Mouse (Mus musculus): ENCODE data around the gene Gsc2.
"Not testable (repeated sequence)": the region's sequence is repeated elsewhere in the genome, so short reads cannot be mapped to it uniquely, and the experiment has no call there.

Gene Gsc2

DNA sequence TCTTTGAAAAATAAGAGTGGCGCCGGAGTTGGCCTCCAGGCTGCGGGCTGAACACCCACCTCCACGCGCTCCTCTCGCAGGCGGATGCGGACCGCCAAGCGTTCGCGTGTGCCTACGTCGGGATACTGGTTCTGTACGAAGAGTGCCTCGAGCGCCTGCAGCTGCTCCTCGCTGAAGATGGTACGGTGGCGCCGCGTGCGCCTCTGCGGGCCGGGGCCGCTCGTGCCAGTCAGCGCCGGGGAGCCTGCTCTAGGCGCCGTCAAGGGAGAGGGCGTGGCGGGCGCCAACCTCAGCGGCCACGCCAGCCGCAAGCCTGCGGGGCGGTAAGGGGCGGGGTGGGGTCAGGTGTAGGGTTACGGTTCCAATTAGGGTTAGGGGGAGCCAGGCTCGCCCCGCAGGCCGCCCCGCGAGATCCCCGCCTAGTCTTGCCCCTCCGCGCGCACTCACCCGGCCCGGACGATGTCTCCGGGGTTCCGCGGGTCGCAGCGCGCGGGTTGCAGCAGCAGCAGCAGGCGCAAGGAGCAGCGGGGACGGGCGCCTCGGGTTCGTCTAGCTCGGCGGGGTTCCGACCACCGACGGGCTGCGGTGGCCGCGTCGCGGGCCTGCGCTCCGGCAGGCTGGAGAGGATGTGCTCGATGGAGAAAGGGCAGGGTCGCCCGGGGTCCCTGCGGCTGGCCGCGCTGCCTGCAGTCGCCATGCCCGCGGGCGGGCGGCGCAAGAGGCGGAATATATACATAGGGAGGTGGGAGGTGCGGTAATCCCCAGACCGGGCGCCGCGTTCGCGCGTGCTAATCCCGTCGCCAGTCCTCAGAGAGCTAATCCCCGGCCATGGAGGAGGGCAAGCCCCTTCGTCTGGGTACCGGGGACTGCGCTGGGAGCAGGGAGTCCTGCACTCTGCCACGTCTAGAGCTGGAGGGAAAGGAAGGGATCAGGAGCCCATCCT, at the start of gene Gsc2:
Gsc2 (minus strand) TSS at position 753 of the 943 bp plus-strand sequence.
- DNase-seq (ENCODE audit: extremely low read depth, insufficient read length, low spot score) = no peak

DNA sequence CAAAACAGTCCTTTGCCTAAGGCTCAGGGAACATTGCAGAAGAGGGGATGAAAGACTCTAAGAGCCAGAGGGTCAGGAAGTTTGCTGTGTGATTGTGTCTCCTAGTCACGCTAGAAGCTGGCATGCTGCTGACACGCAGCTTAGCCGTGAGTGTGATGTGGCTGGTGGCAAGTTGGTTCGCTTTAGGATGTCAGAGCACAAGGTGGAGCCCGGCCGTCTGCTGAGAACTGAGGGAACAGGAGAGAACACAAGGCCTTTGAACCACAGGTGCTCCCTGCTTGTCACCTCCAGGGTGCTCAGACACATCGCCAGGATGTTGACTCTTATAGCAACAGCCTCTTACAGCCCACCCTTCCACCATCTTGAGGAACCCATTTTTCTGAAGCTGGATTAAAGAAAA, 47.2 kb upstream of the Gsc2 start:
- DNase-seq (ENCODE audit: extremely low read depth, insufficient read length, low spot score) = no peak

DNA sequence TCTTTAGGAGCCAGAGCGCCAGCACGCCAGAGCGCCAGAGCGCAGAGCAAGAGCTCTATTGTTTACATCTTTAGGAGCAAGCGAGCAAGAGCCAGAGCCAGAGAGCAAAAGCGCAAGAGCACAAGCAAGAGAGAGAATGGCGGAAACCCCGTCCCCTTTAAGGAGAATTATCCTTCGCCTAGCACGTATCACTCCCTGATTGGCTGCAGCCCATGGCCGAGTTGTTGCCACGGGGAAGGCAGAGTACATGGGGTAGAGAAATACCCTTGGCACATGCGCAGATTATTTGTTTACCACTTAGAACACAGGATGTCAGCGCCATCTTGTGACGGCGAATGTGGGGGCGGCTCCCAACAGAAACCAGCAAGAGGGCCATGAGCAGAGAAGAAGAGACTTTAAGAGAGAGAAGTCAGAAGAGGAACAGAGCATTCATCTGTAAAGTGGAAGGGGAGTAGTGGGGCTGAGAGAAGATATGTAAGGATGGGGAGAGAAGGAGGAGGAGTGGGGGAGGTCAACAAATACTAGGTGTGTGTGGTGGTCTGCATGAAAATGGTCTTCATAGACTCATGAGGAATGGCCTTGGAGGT, 41.3 kb upstream of the Gsc2 start:
- not testable (repeated sequence) for DNase-seq (ENCODE audit: extremely low read depth, insufficient read length, low spot score)

DNA sequence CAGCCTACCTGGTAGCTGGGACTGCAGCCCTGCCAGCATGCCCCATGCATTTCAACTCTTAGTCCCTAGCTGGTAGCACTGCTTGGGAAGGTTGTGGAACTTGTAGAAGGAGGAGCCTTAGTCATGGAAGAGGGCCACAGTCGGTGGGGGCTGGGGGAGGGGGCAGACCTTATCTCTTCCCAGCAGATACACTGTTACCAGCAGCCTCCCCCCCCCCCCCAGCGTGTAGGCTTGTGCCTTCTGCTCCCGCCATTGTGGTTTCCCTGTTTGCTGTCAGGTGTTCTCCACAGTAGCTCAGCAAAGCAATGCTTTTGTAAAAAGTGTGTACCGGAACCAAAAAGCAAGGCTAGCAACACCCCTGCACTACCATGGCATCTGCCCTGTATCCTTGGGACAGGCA, 36.8 kb upstream of the Gsc2 start:
- DNase-seq (ENCODE audit: extremely low read depth, insufficient read length, low spot score) = no peak

DNA sequence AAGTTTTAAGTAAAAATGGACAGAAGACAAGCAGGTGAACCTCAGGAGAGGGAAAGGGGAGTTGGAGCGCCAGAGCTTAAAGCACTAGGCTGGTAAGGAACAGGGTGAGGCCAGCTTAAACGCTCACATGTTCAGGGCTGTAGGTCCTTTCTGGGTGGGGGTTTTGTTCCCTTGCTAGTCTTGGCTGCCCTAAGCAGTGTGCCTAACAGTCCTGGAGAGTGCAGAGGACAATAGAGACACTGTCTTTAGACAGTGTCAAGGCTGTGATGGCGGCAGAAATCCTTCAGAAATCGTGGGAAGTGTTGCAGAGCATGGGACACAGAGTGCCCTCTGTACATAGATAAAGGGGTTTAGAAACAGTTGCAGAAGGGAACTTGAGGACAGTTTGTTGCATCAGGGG, 35.2 kb upstream of the Gsc2 start:
- no peak for DNase-seq (ENCODE audit: extremely low read depth, insufficient read length, low spot score)

DNA sequence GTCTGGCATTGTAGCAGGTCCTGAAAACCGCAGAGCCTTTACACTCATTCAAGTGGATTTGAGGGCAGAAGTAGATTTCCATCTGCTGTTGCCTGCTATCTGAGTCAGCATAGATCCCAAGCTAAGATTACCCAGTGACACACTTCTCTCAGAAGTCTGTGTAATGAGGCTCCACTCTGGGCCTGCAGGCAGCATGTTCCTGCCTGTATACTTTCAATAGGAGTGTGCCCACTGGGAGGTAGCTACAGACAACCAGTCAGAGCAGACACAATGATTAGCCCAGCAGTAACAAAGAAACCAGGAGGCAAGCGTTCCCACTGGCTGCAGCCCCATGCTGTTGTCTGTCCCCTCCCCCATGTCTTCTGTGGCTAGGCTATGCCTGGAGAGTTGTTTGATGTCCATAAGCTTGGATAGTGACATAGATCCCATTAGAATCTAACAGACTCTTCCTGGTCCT, 34.6 kb upstream of the Gsc2 start:
- DNase-seq (ENCODE audit: extremely low read depth, insufficient read length, low spot score) = peak; percentile 43

DNA sequence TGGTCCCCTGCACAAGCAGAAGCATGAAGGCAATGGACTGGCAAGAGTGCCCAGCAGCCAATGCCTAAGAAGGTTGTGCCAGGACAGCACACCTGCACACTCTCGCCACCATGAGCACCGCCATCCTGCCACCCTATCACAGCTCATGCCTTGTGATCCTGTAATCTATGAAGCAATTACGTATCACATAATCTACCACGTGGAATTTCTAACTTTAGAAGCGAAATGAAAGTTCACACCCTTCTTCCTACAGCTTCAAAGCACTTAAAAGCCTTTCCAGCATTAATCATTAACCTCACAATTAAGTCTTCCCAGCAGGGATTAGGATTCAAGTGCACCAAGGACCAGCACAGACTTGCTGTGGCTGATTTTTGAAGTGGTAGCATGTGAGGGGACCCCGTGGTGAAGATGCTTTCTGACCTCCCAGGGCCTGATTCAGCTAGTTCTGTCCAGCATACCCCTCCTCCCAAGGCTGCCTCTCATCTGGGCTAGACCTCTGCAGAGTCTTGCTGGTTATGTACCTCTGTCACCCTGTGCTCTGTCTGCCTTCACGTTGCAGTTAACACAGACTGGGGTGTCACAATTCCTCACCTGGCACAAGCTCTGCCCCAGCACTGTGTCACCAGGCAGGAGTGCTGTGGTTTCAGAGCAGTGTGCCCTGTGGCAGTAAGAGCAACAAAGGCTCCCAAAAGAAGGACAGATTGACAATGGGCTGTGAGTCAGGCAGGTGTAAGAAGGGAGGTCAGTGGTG, 30.4 kb upstream of the Gsc2 start:
- no peak for DNase-seq (ENCODE audit: extremely low read depth, insufficient read length, low spot score)

DNA sequence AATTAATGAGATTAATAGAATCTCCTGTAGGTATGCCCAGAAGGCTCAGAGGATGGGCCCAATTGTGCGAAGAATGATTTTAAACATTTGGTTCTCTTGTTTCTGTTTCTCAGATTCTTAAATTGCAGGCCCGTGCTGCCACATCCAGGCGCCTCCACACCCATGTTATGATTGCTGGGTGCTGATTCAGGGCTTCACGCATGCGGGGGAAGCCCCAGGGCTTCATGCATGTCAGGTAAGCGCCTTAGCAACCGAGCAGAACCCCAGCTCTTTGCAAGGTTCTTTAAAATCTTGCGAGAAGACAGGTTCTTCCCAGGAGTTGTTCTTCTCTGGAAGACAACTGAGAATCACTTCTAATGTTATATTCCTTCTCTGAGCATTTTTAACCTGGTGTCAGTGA, 28.6 kb upstream of the Gsc2 start:
- no peak for DNase-seq (ENCODE audit: extremely low read depth, insufficient read length, low spot score)

DNA sequence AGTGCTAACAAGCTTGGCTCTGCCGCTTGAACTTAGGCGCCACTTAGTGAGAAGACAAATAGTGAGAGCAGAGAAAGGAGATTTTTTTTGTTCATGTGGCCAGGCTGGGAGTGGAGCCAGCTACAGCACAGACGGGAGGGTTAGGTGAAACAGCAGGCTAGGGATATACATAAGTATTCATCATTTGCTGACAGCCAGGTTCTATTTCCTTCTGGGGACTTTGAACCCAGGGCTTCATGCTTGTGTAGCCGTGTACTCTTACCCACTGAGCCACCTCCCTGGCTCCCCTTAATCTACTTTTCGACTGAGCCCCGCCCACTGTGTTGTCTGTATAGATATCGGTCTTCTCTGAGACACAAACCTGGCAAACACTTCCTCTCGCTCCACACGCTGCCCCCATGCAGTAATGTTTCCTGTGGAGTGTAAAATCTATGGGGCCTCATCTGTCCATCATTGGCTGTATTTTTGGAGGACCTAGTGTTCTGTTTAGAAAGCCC, 24.4 kb upstream of the Gsc2 start:
- DNase-seq (ENCODE audit: extremely low read depth, insufficient read length, low spot score) = no peak

DNA sequence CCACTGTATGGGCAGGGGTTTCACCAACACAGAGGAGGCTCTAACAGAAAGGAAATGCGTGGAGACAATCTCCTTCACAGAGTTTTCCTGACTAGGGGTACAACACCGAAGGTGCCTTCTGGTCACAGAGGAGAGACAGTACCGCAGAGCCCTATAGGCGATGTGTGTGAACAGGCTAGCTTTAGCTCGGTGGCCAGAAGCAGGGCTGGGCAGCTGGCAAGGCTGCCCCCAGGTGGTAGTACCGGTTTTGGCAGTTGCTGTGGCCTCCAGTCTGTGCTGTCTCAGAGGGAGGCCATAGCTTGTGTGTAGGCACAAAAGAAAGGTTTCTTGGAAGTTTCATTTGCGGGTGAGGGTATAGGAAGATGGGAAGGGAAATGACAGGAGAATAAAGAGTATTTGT, 24.0 kb upstream of the Gsc2 start:
- peak; percentile 75 for DNase-seq (ENCODE audit: extremely low read depth, insufficient read length, low spot score)

DNA sequence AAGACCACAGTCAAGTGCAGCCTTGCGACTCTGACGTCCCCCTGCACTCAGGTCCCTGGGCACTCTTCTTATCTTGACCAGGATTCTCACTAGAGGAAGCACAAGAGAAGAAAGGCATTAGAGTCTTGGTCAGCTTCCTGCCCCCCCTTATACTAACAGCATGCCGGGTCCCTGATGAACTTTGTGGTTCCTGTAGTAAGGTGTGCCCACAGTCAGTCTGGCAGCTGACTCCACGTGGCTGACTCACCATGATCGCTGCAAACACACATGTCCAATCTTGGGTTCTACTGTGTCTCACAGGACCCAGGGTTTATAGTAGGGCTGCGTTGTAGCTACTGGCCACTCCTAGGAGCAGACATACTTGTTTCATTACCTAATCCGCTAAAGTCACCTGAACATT, 23.3 kb upstream of the Gsc2 start:
- DNase-seq (ENCODE audit: extremely low read depth, insufficient read length, low spot score) = no peak

DNA sequence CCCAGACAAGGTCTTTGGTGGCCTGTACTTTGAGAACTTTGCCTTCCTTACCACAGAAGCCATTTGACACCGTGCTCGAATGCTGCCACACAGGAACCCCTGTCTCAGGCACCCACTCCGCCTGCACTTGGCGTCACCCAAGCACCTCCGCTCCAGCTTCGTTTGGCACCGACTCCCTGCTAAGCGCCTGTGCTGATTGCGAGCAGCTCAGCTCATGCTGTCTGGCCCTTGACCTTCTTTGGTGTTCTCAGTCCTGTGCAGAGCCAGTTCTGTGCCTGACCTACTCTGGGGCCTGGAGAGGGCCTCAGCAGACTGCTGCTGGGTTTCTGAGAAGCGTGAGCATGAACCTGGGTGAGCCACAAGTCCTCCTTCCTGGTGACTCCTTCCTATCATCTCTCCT, 21.9 kb upstream of the Gsc2 start:
- no peak for DNase-seq (ENCODE audit: extremely low read depth, insufficient read length, low spot score)

DNA sequence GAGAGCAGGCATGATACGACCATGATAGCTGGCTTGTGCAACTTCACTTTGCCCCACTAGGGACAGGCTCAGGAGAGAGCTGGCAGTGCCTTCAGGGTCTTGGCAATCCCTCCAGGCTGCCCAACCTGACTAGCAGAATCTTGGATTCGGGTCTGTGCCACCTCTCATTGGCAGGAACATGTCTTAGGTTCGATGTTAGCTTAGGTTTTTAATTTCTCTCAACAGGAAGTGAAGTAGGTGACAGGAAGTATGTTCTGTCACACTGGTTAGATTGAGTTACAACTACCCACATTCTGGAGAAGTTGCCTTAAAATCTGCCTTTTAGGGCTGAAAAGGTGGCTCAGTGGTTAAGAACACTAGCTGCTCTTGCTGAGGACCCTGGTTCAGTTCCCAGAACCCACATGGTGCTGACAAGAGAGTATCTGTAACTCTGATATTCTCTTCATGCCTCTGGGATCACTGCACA, 19.6 kb upstream of the Gsc2 start:
- DNase-seq (ENCODE audit: extremely low read depth, insufficient read length, low spot score) = no peak

DNA sequence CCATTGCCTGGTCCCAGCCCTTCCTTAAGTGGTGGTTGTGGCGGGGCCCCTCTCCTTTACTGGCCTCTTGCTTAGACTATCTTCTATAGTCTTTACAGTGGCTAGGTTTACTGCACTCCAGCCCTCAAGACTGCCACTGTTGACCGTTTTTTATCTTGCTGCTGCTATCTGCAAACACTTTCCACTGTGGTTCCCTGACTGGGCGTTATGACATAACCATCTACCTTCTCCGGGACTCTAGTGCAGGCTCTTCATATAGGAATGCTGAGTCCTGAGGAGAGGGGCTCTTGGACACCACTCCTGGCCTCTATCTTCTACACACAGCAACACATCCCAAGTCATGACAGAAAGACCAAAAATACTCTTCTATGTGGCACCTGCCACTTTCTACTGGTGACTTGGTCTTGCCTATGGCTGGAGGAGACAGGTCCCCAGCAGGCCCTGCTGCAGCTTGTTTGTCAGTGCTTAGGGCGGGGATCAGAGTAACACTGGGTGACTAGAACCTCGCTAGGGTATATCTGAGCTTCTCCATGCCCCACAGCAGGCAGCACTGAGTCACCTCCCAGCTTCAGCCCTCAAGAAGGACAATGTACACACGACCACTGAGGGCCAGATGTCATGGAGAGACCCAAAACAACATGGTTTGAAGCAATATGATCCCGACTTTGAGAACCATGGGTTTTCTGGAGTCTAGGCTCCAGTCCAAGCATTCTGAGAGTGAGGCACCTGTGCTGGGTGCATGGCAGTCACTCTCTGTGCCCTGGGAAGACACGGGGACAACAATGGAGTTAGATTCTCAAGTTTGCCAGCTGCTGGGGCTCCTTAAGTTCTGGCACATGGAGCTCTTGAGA, 19.0 kb upstream of the Gsc2 start:
- DNase-seq (ENCODE audit: extremely low read depth, insufficient read length, low spot score) = no peak

DNA sequence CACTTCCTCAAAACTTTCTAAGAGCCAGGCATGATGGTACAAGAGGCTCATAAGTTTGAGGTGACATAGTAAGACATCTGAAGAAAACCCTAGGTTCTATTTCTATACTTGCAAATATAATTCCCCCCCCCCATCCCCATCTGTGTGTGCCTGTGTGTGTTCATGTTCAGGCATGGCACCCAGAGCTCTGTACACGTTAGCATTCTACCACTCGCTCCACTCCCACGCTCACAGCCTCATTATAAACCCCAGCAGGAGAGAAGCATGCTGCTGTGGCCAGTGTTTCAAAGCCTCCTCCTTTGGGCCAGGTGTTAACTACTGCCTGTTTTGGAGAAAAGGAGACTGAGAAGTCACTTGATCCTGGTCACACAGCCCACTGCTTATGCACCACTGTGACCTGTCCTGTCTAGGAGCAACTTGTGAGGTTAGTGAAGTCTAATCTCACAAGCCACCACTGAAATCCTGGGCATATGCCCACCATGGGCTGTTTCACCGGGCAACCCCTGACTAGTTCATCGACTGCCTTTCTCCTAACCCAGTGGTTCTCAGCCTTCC, 17.1 kb upstream of the Gsc2 start:
- DNase-seq (ENCODE audit: extremely low read depth, insufficient read length, low spot score) = no peak

DNA sequence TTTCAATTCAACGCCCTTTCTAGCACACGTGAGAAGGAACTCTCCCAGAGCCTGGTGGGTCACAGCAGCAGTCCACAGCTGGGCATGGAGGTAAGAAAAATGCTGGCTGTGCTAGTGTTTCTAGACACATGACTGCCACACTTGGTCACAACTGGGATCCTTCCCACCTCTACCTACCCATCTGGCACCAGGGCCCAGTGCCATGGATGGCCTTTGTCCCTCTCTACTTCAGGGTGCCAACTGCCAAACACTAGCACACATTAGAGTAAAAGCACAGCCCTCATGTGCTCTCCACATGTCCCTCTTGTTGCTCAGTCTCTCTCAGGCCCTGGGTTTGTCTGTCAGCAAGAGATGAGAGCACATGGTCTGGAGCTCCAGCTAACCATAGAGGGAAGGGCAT, 14.8 kb upstream of the Gsc2 start:
- DNase-seq (ENCODE audit: extremely low read depth, insufficient read length, low spot score) = no peak

DNA sequence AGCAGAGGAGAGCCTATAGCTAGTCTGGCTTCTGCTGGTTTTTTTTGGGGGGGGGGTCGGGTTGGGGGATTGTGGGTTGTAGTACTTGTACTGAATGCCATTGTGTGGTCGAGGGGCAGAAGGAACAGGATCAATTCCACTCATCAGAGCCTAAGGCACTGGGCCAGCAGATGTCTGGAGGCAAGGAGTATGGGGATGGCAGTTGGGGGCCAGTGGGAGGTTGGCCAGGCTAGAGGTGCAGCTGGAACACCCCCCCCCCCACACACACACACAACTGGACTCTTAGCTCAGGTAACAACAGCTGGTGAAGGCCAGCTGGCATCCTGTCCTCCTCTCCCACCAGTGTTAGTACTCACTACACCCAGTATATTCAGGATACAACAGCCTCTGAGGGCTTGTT, 14.4 kb upstream of the Gsc2 start:
- no peak for DNase-seq (ENCODE audit: extremely low read depth, insufficient read length, low spot score)

DNA sequence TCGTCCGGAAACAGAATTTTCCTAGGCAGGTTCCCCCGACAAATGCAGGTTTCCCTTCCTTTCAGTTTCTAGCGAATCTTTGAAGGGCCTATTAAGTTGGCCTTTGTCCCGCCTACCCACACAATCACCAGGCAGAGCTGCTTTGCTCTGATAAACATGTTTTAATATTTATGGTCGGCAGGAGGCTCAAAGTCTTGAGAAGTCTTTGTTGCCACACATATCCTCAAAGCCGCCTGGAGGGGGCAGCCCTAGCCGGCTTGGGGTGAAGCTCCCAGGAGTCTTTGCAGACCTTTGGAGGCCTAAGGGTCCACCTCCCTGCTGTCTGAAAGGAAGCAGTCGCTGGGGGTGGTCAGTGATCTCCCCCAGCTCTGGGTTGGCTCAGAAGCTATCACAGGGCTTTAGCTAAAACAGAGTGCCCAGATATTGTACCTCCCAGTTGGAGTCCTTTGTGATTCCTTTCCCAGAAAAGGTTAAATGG, 13.8 kb upstream of the Gsc2 start:
- DNase-seq (ENCODE audit: extremely low read depth, insufficient read length, low spot score) = no peak

DNA sequence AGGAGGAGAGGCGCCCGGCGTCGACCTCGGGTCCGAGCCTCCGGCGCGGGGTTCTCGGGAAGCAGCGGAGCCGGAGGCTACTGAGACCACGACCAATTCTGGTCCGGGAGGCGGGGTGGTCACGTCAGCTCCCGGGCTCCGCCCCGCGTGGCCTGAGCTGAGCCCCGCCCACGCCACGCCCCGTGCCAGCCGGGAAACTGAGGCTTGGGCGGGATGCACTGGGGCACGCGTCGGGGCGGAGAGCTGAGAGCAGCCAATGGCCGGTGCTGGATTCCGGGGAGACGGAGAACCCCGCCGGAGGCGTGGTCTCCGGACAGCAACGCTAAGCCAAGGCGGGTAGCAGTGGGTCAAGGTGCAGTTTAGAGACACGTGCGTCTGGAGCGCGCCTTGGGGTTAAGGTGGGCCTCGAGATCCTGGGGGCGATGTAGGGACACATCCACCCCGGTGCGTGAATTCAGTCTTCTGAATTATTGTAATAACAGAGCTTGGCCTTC, 13.3 kb upstream of the Gsc2 start, which contains the start of gene Slc25a1:
Slc25a1 (minus strand) TSS at position 133 of the 494 bp plus-strand sequence.
- DNase-seq (ENCODE audit: extremely low read depth, insufficient read length, low spot score) = peak; percentile 93
